Mouse (Mus musculus) Patski (cell line): ENCODE results near the gene Ankrd13c. TPM values are rescaled to one million over a fixed set of nuclear protein-coding genes. Genes with fewer than 3 reads are reported as not detected.

Experiments used
- ATAC-seq: fragments of 100-300 bp; one replicate; pipeline ENCODE4 v1.8.0; 2021
- CTCF ChIA-PET: fragments of 350-600 bp; sonication (Branson Sonifier 250); formaldehyde crosslinking; loops from one replicate; lab custom pipeline; 2022; ENCODE audit warnings: inconsistent platforms; lab: Charles Lee
- POLR2A ChIA-PET: fragments of 350-600 bp; sonication (Branson Sonifier 250); formaldehyde crosslinking; loops from one replicate; lab custom pipeline; 2022; ENCODE audit warnings: antibody characterized with exemption, inconsistent platforms; lab: Charles Lee
- DNase-seq: peaks from one replicate; pipeline ENCODE4 v3.0.0-alpha.2; 2011; ENCODE audit warnings: low read depth, low spot score
- H3K27me3 ChIP-seq: fragments of 371-371 bp; one replicate; pipeline ENCODE4 v1.5.1; 2021
- CTCF ChIP-seq: fragments of 100-300 bp; IDR thresholded peaks from one replicate; pipeline ENCODE4 v1.5.1; 2021
- in situ Hi-C: fragments of 300-500 bp; cut with MboI; formaldehyde crosslinking; loops from 3 replicates; pipeline ENCODE4 v1.11.1; 2018; ENCODE audit warnings: low pct_unique_long_range_greater_than_20kb, mixed read lengths
- polyA plus RNA-seq: library from polyadenylated mRNA; unstranded; gene quantifications from one replicate; pipeline ENCODE4 v1.2.3, GENCODE M21; 2021

Gene Ankrd13c
- 90.6 TPM for polyA plus RNA-seq

DNA sequence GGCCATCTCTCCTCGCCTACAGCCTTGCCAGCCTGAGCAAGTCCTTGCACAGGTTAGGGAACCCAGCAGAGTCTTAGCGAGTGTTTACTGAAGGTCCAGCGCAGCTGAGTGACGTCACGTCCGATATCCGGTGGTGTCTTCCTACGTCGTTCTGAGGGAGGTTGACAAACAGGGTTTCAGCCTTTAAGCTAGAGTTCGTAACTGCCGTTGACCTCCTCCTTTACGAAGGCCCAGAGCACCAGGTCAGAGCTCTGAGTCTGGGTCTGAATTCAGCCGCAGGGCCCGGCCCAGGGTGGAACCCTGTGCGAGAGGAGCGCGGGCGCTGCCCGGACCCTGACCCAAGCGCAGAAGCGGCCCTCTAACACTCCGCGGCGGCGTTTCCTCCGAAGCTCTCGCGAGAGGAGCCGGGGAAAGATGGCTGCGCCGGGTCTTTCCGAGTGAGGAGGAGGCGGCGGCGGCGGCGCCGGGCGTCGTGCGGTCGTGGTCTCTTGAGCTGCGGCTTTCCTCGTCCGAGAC, at the start of gene Ankrd13c:
Ankrd13c (plus strand) TSS at position 397 of the 516 bp plus-strand sequence.
- ChIA-PET CTCF (interaction anchor here (0.9 to 1.3 kb wide), 5 partner anchors 13 to 97 kb away, joined by 3 to 4 read pairs (median 3); partner anchors contain the start of genes Lrrc40 and Srsf11), POLR2A (interaction anchor here (0.6 to 2.1 kb wide), 11 partner anchors 9 to 90 kb away, joined by 3 to 6 read pairs (median 3); partner anchors contain the start of genes Cth, Lrrc40 and Srsf11)
- ATAC-seq (peak; percentile 95), DNase-seq (peak; percentile 97)
- TF ChIP-seq CTCF = no peak
- in situ Hi-C loops = no loop called here
- no peaks in the 10 kb centered on the region for H3K27me3 ChIP-seq

GRCm38 (mm10) chr3:157897645-157898044, 49.4 kb upstream of the Ankrd13c start:
- no peak for TF ChIP-seq CTCF
- no peak for ATAC-seq
- in situ Hi-C loops = no loop called here
- no peaks in the 10 kb centered on the region for H3K27me3 ChIP-seq
- ChIA-PET CTCF (interaction anchor here (1.1 to 3.7 kb wide), 5 partner anchors 10 to 36 kb away, joined by 3 to 10 read pairs (median 4); no protein-coding TSS in a partner anchor), POLR2A (no interaction called here)
- no peak for DNase-seq

DNA sequence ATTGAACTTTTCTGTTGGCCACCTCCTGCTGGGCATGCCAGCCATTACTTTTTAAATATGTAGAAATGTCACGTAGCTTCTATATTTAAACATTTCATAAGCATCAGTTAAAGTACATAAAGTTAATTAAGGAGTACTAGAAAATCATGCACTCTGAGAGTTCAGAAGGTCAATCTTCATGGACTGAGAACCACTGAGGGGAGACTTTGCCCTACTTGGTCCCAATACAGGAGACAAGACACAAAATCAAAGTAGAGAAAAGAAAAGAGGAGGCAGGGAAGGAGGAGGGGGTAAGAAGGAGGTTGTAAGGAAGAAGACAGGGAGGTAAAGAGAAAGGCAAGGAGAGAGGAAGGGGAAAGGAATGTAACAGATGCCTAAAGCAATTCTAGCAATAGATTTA, 47.1 kb upstream of the Ankrd13c start:
- DNase-seq (no peak), ATAC-seq (no peak)
- TF ChIP-seq CTCF = no peak
- in situ Hi-C loops = no loop called here
- CTCF ChIA-PET = no interaction called here
- no peaks in the 10 kb centered on the region for H3K27me3 ChIP-seq
- POLR2A ChIA-PET = no interaction called here

GRCm38 (mm10) chr3:157901721-157902120, 45.3 kb upstream of the Ankrd13c start:
- H3K27me3 ChIP-seq = no peaks in the 10 kb centered on the region
- no peak for TF ChIP-seq CTCF
- ChIA-PET CTCF (interaction anchor here (0.8 to 1.2 kb wide), 5 partner anchors 8 to 132 kb away, joined by 3 to 5 read pairs (median 3); no protein-coding TSS in a partner anchor), POLR2A (no interaction called here)
- DNase-seq (no peak), ATAC-seq (no peak)
- in situ Hi-C loops = no loop called here

DNA sequence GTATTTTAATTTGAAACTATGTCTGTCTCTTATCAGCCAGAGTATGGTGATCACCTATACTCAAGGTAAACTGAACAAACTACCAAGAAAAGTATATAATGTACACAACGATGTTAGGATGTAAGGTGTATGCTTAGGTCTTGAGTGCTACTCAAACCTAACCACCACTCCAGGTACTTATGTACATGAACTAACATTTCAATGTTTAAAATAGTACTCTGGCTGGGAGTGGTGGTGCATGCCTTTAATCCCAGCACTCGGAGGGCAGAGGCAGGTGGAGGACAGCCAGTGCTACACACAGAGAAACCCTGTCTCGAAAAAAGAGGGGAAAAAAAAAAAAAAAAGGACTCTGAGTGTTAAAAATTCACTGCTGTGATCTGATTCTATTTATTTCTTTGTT, 38.9 kb upstream of the Ankrd13c start:
- no peaks in the 10 kb centered on the region for H3K27me3 ChIP-seq
- ATAC-seq = no peak
- DNase-seq = no peak
- CTCF ChIA-PET = interaction anchor here (0.9 to 1.6 kb wide), 3 partner anchors 9 to 32 kb away, joined by 4 to 6 read pairs (median 4); no protein-coding TSS in a partner anchor
- POLR2A ChIA-PET = interaction anchor here (0.6 kb wide), 1 partner anchor 219 kb away, joined by 4 read pairs; no protein-coding TSS in a partner anchor
- TF ChIP-seq CTCF = no peak
- in situ Hi-C loops = no loop called here

DNA sequence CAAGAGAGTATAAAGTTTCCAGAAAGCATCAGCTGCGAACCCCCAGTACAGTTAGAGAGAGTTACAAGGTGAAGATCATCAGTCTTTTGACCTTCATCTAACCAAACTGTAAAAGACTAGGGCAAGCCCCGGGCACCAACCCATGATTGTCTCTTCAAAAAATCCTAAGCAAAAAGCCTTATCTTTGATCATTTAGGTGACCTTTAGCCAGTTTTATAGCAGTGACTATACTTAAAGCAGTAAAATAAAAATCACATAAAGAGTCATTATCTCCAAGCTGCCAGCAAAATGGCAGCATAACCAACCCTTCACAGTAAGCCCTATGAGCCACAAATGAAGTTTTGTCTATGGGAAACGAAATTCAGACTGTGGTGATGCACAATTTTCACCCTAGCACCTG, 36.8 kb upstream of the Ankrd13c start:
- DNase-seq = no peak
- no peak for ATAC-seq
- in situ Hi-C loops = no loop called here
- ChIA-PET CTCF (interaction anchor here (0.9 to 1.4 kb wide), 2 partner anchors 8 to 12 kb away, joined by 3 to 4 read pairs; no protein-coding TSS in a partner anchor), POLR2A (no interaction called here)
- no peak for TF ChIP-seq CTCF
- no peaks in the 10 kb centered on the region for H3K27me3 ChIP-seq

DNA sequence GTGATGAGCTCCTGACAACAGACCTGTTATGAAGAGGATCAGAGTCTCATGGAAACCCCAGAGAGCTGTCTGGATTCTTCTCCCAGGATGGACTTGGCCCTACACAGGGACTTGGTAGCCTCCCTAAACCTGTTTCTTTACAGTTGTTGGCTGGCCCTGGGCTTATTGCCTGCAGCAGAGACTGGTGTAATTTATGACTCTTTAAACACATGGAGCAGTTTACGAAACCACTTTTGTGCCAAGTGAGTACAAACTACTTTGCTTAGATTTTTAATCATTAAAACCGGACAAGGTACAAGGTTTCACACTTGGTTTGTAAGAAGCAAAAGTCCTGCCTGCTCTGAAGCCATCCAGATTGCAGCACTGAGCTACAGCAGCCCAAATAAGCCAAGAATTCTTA, 34.9 kb upstream of the Ankrd13c start:
- in situ Hi-C loops = no loop called here
- H3K27me3 ChIP-seq = no peaks in the 10 kb centered on the region
- ChIA-PET POLR2A (no interaction called here), CTCF (interaction anchor here (1.0 to 1.5 kb wide), 2 partner anchors 25 to 35 kb away, joined by 3 read pairs; no protein-coding TSS in a partner anchor)
- TF ChIP-seq CTCF = no peak
- ATAC-seq (no peak), DNase-seq (no peak)

DNA sequence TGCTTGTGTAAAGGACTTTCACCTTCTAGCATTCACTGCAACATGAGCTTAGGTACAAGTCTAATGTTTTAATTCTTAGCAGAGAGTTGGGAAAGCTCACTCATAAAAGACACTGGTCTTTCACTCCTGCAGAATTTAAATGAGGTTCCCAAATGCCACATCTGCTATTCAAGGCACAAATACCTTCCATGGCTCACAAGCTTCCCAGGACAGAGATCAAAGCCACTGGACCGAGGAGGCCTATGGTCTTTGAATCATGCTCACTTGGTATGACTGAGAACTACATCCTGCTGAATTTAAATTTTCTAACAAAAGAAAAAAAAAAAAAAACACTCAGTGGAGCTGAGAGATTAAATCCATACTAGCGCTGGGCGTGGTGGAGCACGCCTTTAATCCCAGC, 30.7 kb upstream of the Ankrd13c start:
- peak; percentile 88 for ATAC-seq
- H3K27me3 ChIP-seq = no peaks in the 10 kb centered on the region
- in situ Hi-C loops = no loop called here
- ChIA-PET POLR2A (interaction anchor here (0.6 to 0.9 kb wide), 2 partner anchors 23 to 201 kb away, joined by 3 to 8 read pairs; no protein-coding TSS in a partner anchor), CTCF (interaction anchor here (0.8 to 1.7 kb wide), 5 partner anchors 9 to 43 kb away, joined by 3 to 4 read pairs (median 3); no protein-coding TSS in a partner anchor)
- DNase-seq = no peak
- no peak for TF ChIP-seq CTCF

- in situ Hi-C loops = no loop called here
- TF ChIP-seq CTCF = no peak
- H3K27me3 ChIP-seq = no peaks in the 10 kb centered on the region
- ChIA-PET CTCF (interaction anchor here (1.2 to 1.9 kb wide), 3 partner anchors 11 to 20 kb away, joined by 3 to 5 read pairs (median 4); no protein-coding TSS in a partner anchor), POLR2A (interaction anchor here (1.2 kb wide), 1 partner anchor 78 kb away, joined by 3 read pairs; no protein-coding TSS in a partner anchor)
- ATAC-seq = no peak
- no peak for DNase-seq
Observed at GRCm38 (mm10) chr3:157921376-157921775, 25.7 kb upstream of the Ankrd13c start.

DNA sequence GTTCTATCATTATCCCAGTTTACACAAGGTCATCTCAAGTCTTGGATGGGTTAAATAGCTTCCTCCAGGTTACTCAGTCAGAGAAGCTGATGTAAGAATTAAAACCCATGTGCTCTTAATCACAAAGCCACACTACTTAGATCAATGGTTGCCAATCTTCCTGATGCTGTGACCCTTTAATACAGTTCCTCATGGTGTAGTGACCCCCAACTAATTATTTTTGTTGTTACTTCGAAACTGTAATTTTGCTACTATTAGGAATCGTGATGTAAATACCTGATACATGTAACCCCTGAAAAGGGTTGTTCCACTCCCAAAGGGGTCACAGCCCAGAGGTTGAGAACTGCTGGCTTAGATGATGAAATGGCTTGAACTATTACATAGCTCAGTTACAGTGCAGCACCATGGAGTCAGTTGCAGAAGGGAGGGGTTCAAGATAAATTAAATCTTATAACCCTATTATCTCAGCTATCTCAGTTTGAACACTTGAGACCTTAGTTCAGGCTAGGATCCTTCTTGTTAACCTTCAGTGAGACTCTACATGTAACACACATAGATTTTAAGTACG, 23.7 kb upstream of the Ankrd13c start:
- ATAC-seq (no peak), DNase-seq (no peak)
- no peak for TF ChIP-seq CTCF
- ChIA-PET POLR2A (interaction anchor here (0.7 kb wide), 2 partner anchors 24 to 29 kb away, joined by 3 to 5 read pairs; no protein-coding TSS in a partner anchor), CTCF (interaction anchor here (0.9 to 1.9 kb wide), 6 partner anchors 9 to 87 kb away, joined by 3 to 8 read pairs (median 4); no protein-coding TSS in a partner anchor)
- in situ Hi-C loops = no loop called here
- no peaks in the 10 kb centered on the region for H3K27me3 ChIP-seq
